Mouse (Mus musculus) kidney, embryonic 16.5 days (tissue): ENCODE measurements at regions not wholly inside any gene's neighbourhood (a gene's known extent, or its start where the extent isn't known, plus 50 kb on each side); places are given as distances from the start of the nearest gene placed in this dataset.

Source experiments
- ATAC-seq: fragments of 200-750 bp; cut with Nextera tagmentation; 2 replicates; pipeline ENCODE4 v1.8.0; 2017; ENCODE audit warnings: moderate TSS enrichment; ENCODE audit not compliant: low FRiP score, low TSS enrichment
- H3K27ac ChIP-seq: fragments of 300-500 bp; sonication (generic); 2 replicates; pipeline ENCODE4 v1.5.1; 2014; ENCODE audit warnings: low read length
- H3K27me3 ChIP-seq: fragments of 300-500 bp; sonication (generic); 2 replicates; pipeline ENCODE4 v1.6.1; 2014; ENCODE audit warnings: low read length, control low read depth, mixed read lengths; ENCODE audit not compliant: insufficient read depth
- H3K36me3 ChIP-seq: fragments of 300-500 bp; sonication (generic); 2 replicates; pipeline ENCODE4 v1.6.1; 2014; ENCODE audit warnings: low read length, control low read depth, mixed read lengths; ENCODE audit not compliant: insufficient read depth
- H3K4me1 ChIP-seq: fragments of 300-500 bp; sonication (generic); 2 replicates; pipeline ENCODE4 v1.6.1; 2014; ENCODE audit warnings: low read length, control low read depth, mixed read lengths; ENCODE audit not compliant: insufficient read depth
- H3K4me2 ChIP-seq: fragments of 300-500 bp; sonication (generic); replicated peaks from 2 replicates; pipeline ENCODE4 v1.6.1; 2014; ENCODE audit warnings: low read depth, low read length
- H3K4me3 ChIP-seq: fragments of 300-500 bp; sonication (generic); 2 replicates; pipeline ENCODE4 v1.5.1; 2014; ENCODE audit warnings: mild to moderate bottlenecking, low read length
- H3K9ac ChIP-seq: fragments of 300-500 bp; sonication (generic); replicated peaks from 2 replicates; pipeline ENCODE4 v1.6.1; 2014; ENCODE audit warnings: low read length
- H3K9me3 ChIP-seq: fragments of 300-500 bp; sonication (generic); 2 replicates; pipeline ENCODE4 v1.6.1; 2016; ENCODE audit warnings: low read length, control low read depth
- WGBS: fragments of 180-500 bp; shearing (Covaris S2); extraction: QIAGEN DNeasy Blood & Tissue Kit; methylation state at CpG from one replicate; pipeline ENCODE4 v1.1.7; 2014; 5-methylcytosine and 5-hydroxymethylcytosine counted together

- ATAC-seq: 0 out of 2 replicates have a peak, but pooled peaks have one; percentile 19
- no peaks in the 10 kb centered on the region for H3K4me1 ChIP-seq
- no peak overlapping the region for H3K4me2 ChIP-seq
- H3K36me3 ChIP-seq: no peaks in the 10 kb centered on the region
- 34% methylated on average over 2 of the region's 2 CpGs for WGBS
- H3K9me3 ChIP-seq: no peaks in the 10 kb centered on the region
- H3K27ac ChIP-seq: no peak overlapping the region
- no peak overlapping the region for H3K4me3 ChIP-seq
- H3K9ac ChIP-seq: no peak overlapping the region
- no peaks in the 10 kb centered on the region for H3K27me3 ChIP-seq
These were observed 95.8 kb upstream of the L3mbtl4 start for GRCm38 (mm10) chr17:68177835-68178234.

DNA sequence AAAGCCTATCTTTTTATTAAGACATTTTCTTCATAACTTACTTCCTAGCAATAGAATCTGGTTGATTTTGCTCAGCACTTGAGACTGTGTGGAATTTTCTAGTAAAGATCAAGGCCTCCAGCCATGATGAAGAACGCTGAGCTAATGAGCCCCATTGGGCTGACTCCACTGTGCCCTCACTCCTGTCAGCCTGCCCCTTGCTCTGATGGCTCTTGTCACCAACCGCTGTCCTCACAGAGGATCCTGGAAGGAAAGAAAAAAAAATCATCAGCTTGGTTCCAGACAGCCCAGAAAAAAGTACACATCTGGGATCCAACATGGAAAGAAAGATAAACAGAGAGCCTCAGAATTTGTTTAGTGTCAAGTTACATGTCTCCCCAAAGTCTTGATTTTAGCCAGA, 88.2 kb upstream of the L3mbtl4 start:
- no peak overlapping the region for H3K9ac ChIP-seq
- H3K27ac ChIP-seq: no peak overlapping the region
- ATAC-seq: no peak
- H3K36me3 ChIP-seq: no peaks in the 10 kb centered on the region
- H3K4me1 ChIP-seq: no peaks in the 10 kb centered on the region
- no peak overlapping the region for H3K4me2 ChIP-seq
- H3K4me3 ChIP-seq: no peak overlapping the region
- WGBS: 37% methylated on average over 2 of the region's 2 CpGs
- no peaks in the 10 kb centered on the region for H3K27me3 ChIP-seq
- H3K9me3 ChIP-seq: no peaks in the 10 kb centered on the region

- H3K9me3 ChIP-seq: peaks cover 5% of the 10 kb centered on the region; the same call in 1 of the 2 replicates
- WGBS: 82% methylated on average over 4 of the region's 4 CpGs
- H3K4me2 ChIP-seq: no peak overlapping the region
- H3K4me1 ChIP-seq: no peaks in the 10 kb centered on the region
- no peaks in the 10 kb centered on the region for H3K27me3 ChIP-seq
- no peak overlapping the region for H3K27ac ChIP-seq
- no peak overlapping the region for H3K4me3 ChIP-seq
- ATAC-seq: no peak
- no peaks in the 10 kb centered on the region for H3K36me3 ChIP-seq
- no peak overlapping the region for H3K9ac ChIP-seq
These were observed 83.7 kb upstream of the L3mbtl4 start for GRCm38 (mm10) chr17:68189888-68190287.

GRCm38 (mm10) chr17:68205545-68205944, 68.1 kb upstream of the L3mbtl4 start:
- no peaks in the 10 kb centered on the region for H3K9me3 ChIP-seq
- no peak overlapping the region for H3K4me2 ChIP-seq
- H3K4me1 ChIP-seq: no peaks in the 10 kb centered on the region
- no peak overlapping the region for H3K27ac ChIP-seq
- no peak overlapping the region for H3K4me3 ChIP-seq
- H3K9ac ChIP-seq: no peak overlapping the region
- no peaks in the 10 kb centered on the region for H3K27me3 ChIP-seq
- ATAC-seq: no peak
- no peaks in the 10 kb centered on the region for H3K36me3 ChIP-seq
- 83% methylated on average over 4 of the region's 4 CpGs for WGBS

- no peak overlapping the region for H3K9ac ChIP-seq
- H3K4me1 ChIP-seq: peaks cover 5% of the 10 kb centered on the region; the same call in 1 of the 2 replicates
- H3K27ac ChIP-seq: no peak overlapping the region
- 20% methylated on average over 2 of the region's 2 CpGs for WGBS
- H3K4me3 ChIP-seq: no peak overlapping the region
- no peak for ATAC-seq
- H3K4me2 ChIP-seq: no peak overlapping the region
- H3K9me3 ChIP-seq: no peaks in the 10 kb centered on the region
- no peaks in the 10 kb centered on the region for H3K27me3 ChIP-seq
- H3K36me3 ChIP-seq: no peaks in the 10 kb centered on the region
These were observed 64.8 kb upstream of the L3mbtl4 start for GRCm38 (mm10) chr17:68208837-68209236.

- 11% methylated on average over 14 of the region's 14 CpGs for WGBS
- ATAC-seq: peak; percentile 90
- H3K9ac ChIP-seq: no peak overlapping the region
- H3K27me3 ChIP-seq: no peaks in the 10 kb centered on the region
- H3K4me2 ChIP-seq: peak overlapping the region; percentile 48
- no peaks in the 10 kb centered on the region for H3K36me3 ChIP-seq
- peaks cover 5% of the 10 kb centered on the region; the same call in 1 of the 2 replicates for H3K4me1 ChIP-seq
- no peak overlapping the region for H3K27ac ChIP-seq
- peak overlapping the region; percentile 25 for H3K4me3 ChIP-seq
- H3K9me3 ChIP-seq: no peaks in the 10 kb centered on the region
These were observed 63.0 kb upstream of the L3mbtl4 start for GRCm38 (mm10) chr17:68210313-68211254.

DNA sequence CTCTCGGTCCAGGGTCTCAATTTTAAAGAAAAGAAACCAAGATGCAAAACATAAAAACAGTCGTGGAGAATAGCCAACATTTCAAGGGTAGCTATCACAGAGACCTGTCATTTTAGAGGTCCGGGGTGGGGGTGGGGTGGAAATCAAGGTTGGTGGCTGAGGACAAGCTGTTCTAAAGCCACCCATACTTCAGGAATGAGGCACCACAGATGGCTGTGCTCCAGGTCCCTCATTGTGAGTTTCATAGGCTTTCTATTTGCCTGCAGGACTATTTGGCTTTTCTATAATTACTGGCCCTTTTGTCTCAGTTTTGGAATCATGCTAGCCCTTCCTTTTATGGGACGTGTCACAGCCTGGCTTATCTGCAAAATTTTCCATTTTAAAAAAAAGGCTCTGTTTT, 55.4 kb upstream of the L3mbtl4 start:
- Histone ChIP-seq H3K36me3 (no peaks in the 10 kb centered on the region), H3K27ac (no peak overlapping the region), H3K27me3 (no peaks in the 10 kb centered on the region), H3K4me3 (no peak overlapping the region), H3K4me2 (no peak overlapping the region), H3K4me1 (no peaks in the 10 kb centered on the region), H3K9ac (no peak overlapping the region), H3K9me3 (peaks cover under 1% of the 10 kb centered on the region; the same call in 1 of the 2 replicates)
- ATAC-seq: no peak
- WGBS: 83% methylated on average over 4 of the region's 4 CpGs

- peaks cover 10% of the 10 kb centered on the region; the same call in 1 of the 2 replicates for H3K9me3 ChIP-seq
- no peaks in the 10 kb centered on the region for H3K27me3 ChIP-seq
- no peaks in the 10 kb centered on the region for H3K36me3 ChIP-seq
- no peak overlapping the region for H3K9ac ChIP-seq
- ATAC-seq: no peak
- H3K4me2 ChIP-seq: no peak overlapping the region
- no peak overlapping the region for H3K27ac ChIP-seq
- no peak overlapping the region for H3K4me3 ChIP-seq
- 82% methylated on average over 3 of the region's 3 CpGs for WGBS
- no peaks in the 10 kb centered on the region for H3K4me1 ChIP-seq
These were observed 50.4 kb upstream of the L3mbtl4 start for GRCm38 (mm10) chr17:68223170-68223569.
